Mouse (Mus musculus) heart, embryonic 16.5 days (tissue): ENCODE data around the gene Gm12258. TPM values are rescaled to one million over a fixed set of nuclear protein-coding genes. Genes with fewer than 3 reads are reported as not detected.
"Not testable (repeated sequence)": the region's sequence is repeated elsewhere in the genome, so short reads cannot be mapped to it uniquely, and the experiment has no call there.

Source experiments
- ATAC-seq: fragments of 200-750 bp; cut with Nextera tagmentation; replicated peaks from 2 replicates; pipeline ENCODE4 v1.8.0; 2017; ENCODE audit warnings: moderate number of reproducible peaks; ENCODE audit not compliant: insufficient read depth, low FRiP score; ENCODE audit errors: extremely low read depth
- H3K27ac ChIP-seq: fragments of 300-500 bp; sonication (generic); 2 replicates; pipeline ENCODE4 v1.5.1; 2014; ENCODE audit warnings: mild to moderate bottlenecking, low read length, control low read depth, moderate library complexity
- H3K27me3 ChIP-seq: fragments of 300-500 bp; sonication (generic); 2 replicates; pipeline ENCODE4 v1.6.1; 2014; ENCODE audit warnings: low read length, mixed read lengths; ENCODE audit not compliant: control insufficient read depth, insufficient read depth
- H3K36me3 ChIP-seq: fragments of 300-500 bp; sonication (generic); 2 replicates; pipeline ENCODE4 v1.6.1; 2014; ENCODE audit not compliant: control insufficient read depth, insufficient read depth
- H3K4me1 ChIP-seq: fragments of 300-500 bp; sonication (generic); 2 replicates; pipeline ENCODE4 v1.6.1; 2014; ENCODE audit warnings: low read length, mixed read lengths; ENCODE audit not compliant: control insufficient read depth, insufficient read depth
- H3K4me2 ChIP-seq: fragments of 300-500 bp; sonication (generic); 2 replicates; pipeline ENCODE4 v1.6.1; 2014; ENCODE audit warnings: low read depth, mild to moderate bottlenecking, control low read depth, low read length
- H3K4me3 ChIP-seq: fragments of 300-500 bp; sonication (generic); 2 replicates; pipeline ENCODE4 v1.5.1; 2014; ENCODE audit warnings: mild to moderate bottlenecking, control low read depth, low read length
- H3K9ac ChIP-seq: fragments of 300-500 bp; sonication (generic); 2 replicates; pipeline ENCODE4 v1.6.1; 2014; ENCODE audit warnings: low read length, control low read depth
- H3K9me3 ChIP-seq: fragments of 300-500 bp; sonication (generic); replicated peaks from 2 replicates; pipeline ENCODE4 v1.6.1; 2016; ENCODE audit warnings: low read length; ENCODE audit not compliant: control insufficient read depth
- WGBS: fragments of 180-500 bp; shearing (Covaris S2); extraction: QIAGEN DNeasy Blood & Tissue Kit; methylation state at CpG from one replicate; pipeline ENCODE4 v1.1.7; 2014; 5-methylcytosine and 5-hydroxymethylcytosine counted together
- polyA plus RNA-seq: library from polyadenylated mRNA; unstranded; fragments of >200 nt; fragmentation: Nextera tagmentation; extraction: Ambion mirVana; gene quantifications from 2 replicates; pipeline ENCODE4 v1.2.1, GENCODE M21; 2015

Gm12258 gene
- 4.3 and 5.1 TPM in 2 replicates for polyA plus RNA-seq

GRCm38 (mm10) chr11:58846919-58847461, at the start of gene Gm12258:
Gene Gm12258, plus strand, starts transcription at chr11:58847158.
- H3K4me3 ChIP-seq, result peak within 1 kb of the TSS; percentile 77
- WGBS, result under 1% methylated on average over 24 of the region's 24 CpGs
- peak within 1 kb of the TSS; percentile 86 for H3K9ac ChIP-seq
- ATAC-seq, result peak; percentile 100
- peaks cover 6% of the 10 kb centered on the region for H3K9me3 ChIP-seq
- H3K27me3 ChIP-seq, result no peaks in the 10 kb centered on the region
- peak within 1 kb of the TSS; percentile 52 for H3K27ac ChIP-seq
- peaks cover 16% of the 10 kb centered on the region for H3K36me3 ChIP-seq
- H3K4me2 ChIP-seq, result peak within 1 kb of the TSS; percentile 81
- H3K4me1 ChIP-seq, result peaks cover 5% of the 10 kb centered on the region

- Histone ChIP-seq H3K4me2 (no peak overlapping the region), H3K27ac (no peak overlapping the region), H3K4me3 (no peak overlapping the region), H3K4me1 (peaks cover 9% of the 10 kb centered on the region), H3K9me3 (no peaks in the 10 kb centered on the region), H3K36me3 (no peaks in the 10 kb centered on the region), H3K9ac (no peak overlapping the region), H3K27me3 (no peaks in the 10 kb centered on the region)
- no peak for ATAC-seq
- WGBS, result 70% methylated on average over 5 of the region's 5 CpGs
Measured at GRCm38 (mm10) chr11:58799747-58800146, 47.2 kb upstream of the Gm12258 start.

- peak; percentile 73 for ATAC-seq
- H3K4me3 ChIP-seq, result peak within 1 kb of the TSS; percentile 2; the same call in 1 of the 2 replicates
- 34% methylated on average over 14 of the region's 14 CpGs for WGBS
Measured at GRCm38 (mm10) chr11:58801558-58802228, 45.3 kb upstream of the Gm12258 start, which contains the start of gene Fam183b. Gene Fam183b, minus strand, starts transcription at chr11:58801960.

GRCm38 (mm10) chr11:58803871-58804270, 43.1 kb upstream of the Gm12258 start:
- 66% methylated on average over 4 of the region's 4 CpGs for WGBS

More at GRCm38 (mm10) chr11:58801558-58802228, 45.3 kb upstream of the Gm12258 start, which contains the start of gene Fam183b:
- Histone ChIP-seq H3K4me1 (peaks cover 9% of the 10 kb centered on the region), H3K27ac (no peak within 1 kb of the TSS), H3K36me3 (no peaks in the 10 kb centered on the region), H3K9ac (no peak within 1 kb of the TSS), H3K27me3 (no peaks in the 10 kb centered on the region), H3K4me2 (peak within 1 kb of the TSS; percentile 30), H3K9me3 (no peaks in the 10 kb centered on the region)

GRCm38 (mm10) chr11:58804393-58804792, 42.6 kb upstream of the Gm12258 start:
- Histone ChIP-seq H3K36me3 (no peaks in the 10 kb centered on the region), H3K27me3 (no peaks in the 10 kb centered on the region), H3K9ac (no peak overlapping the region), H3K4me1 (peaks cover 9% of the 10 kb centered on the region), H3K4me3 (no peak overlapping the region), H3K9me3 (no peaks in the 10 kb centered on the region), H3K4me2 (no peak overlapping the region), H3K27ac (no peak overlapping the region)
- no peak for ATAC-seq
- WGBS, result 56% methylated on average over 2 of the region's 2 CpGs

More at GRCm38 (mm10) chr11:58803871-58804270, 43.1 kb upstream of the Gm12258 start:
- H3K4me2 ChIP-seq, result no peak overlapping the region
- no peak overlapping the region for H3K4me3 ChIP-seq
- H3K4me1 ChIP-seq, result peaks cover 9% of the 10 kb centered on the region
- no peak overlapping the region for H3K9ac ChIP-seq
- no peaks in the 10 kb centered on the region for H3K36me3 ChIP-seq
- H3K27ac ChIP-seq, result no peak overlapping the region
- no peaks in the 10 kb centered on the region for H3K9me3 ChIP-seq
- no peaks in the 10 kb centered on the region for H3K27me3 ChIP-seq
- no peak for ATAC-seq

GRCm38 (mm10) chr11:58812001-58812400, 35.0 kb upstream of the Gm12258 start:
- no peaks in the 10 kb centered on the region for H3K4me1 ChIP-seq

GRCm38 (mm10) chr11:58814700-58815099, 32.3 kb upstream of the Gm12258 start, which contains the start of gene Olfr313:
Gene Olfr313, plus strand, starts transcription at chr11:58815000.
- not testable (repeated sequence) for H3K9me3 ChIP-seq, H3K4me1 ChIP-seq, H3K9ac ChIP-seq, H3K27ac ChIP-seq, H3K27me3 ChIP-seq, H3K4me2 ChIP-seq, H3K4me3 ChIP-seq, ATAC-seq, H3K36me3 ChIP-seq
- 47% methylated on average over 1 of the region's 1 CpGs for WGBS

More at GRCm38 (mm10) chr11:58812001-58812400, 35.0 kb upstream of the Gm12258 start:
- Histone ChIP-seq H3K4me3 (no peak overlapping the region), H3K9ac (no peak overlapping the region), H3K27me3 (no peaks in the 10 kb centered on the region), H3K9me3 (no peaks in the 10 kb centered on the region), H3K27ac (no peak overlapping the region), H3K36me3 (no peaks in the 10 kb centered on the region), H3K4me2 (no peak overlapping the region)
- 3% methylated on average over 1 of the region's 1 CpGs for WGBS
- no peak for ATAC-seq

- no peaks in the 10 kb centered on the region for H3K4me1 ChIP-seq
- no peak overlapping the region for H3K27ac ChIP-seq
- H3K36me3 ChIP-seq, result no peaks in the 10 kb centered on the region
- H3K9me3 ChIP-seq, result no peaks in the 10 kb centered on the region
- H3K4me3 ChIP-seq, result no peak overlapping the region
- H3K9ac ChIP-seq, result no peak overlapping the region
- ATAC-seq, result no peak
- no peak overlapping the region for H3K4me2 ChIP-seq
- 74% methylated on average over 1 of the region's 1 CpGs for WGBS
- H3K27me3 ChIP-seq, result no peaks in the 10 kb centered on the region
Measured at GRCm38 (mm10) chr11:58815676-58816075, 31.3 kb upstream of the Gm12258 start.

GRCm38 (mm10) chr11:58828937-58829336, 18.0 kb upstream of the Gm12258 start, which contains the start of gene Olfr312:
Gene Olfr312, plus strand, starts transcription at chr11:58829237.
- H3K27ac ChIP-seq, H3K9me3 ChIP-seq, H3K4me3 ChIP-seq, H3K4me1 ChIP-seq, ATAC-seq, H3K9ac ChIP-seq, H3K36me3 ChIP-seq, H3K27me3 ChIP-seq, H3K4me2 ChIP-seq: not testable (repeated sequence)
